Mouse (Mus musculus) retina, adult 2 months (tissue): ENCODE data around the gene Tnf.
A peak's percentile ranks its signal among the peaks of the same experiment; 100 is the strongest.

Experiments used
- DNase-seq: peaks from one replicate; pipeline ENCODE4 v3.0.0-alpha.2; 2012; ENCODE audit warnings: low read depth, low spot score

Tnf gene

DNA sequence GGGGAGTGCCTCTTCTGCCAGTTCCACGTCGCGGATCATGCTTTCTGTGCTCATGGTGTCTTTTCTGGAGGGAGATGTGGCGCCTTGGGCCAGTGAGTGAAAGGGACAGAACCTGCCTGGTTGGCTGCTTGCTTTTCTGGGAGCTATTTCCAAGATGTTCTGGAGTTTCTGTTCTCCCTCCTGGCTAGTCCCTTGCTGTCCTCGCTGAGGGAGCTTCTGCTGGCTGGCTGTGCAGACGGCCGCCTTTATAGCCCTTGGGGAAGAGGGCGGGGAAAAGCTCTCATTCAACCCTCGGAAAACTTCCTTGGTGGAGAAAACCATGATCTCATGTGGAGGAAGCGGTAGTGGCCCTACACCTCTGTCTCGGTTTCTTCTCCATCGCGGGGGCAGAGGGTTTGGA, at the start of gene Tnf:
Gene Tnf (minus strand): TSS at position 221 of the 400 bp plus-strand sequence.
- DNase-seq: no peak

DNA sequence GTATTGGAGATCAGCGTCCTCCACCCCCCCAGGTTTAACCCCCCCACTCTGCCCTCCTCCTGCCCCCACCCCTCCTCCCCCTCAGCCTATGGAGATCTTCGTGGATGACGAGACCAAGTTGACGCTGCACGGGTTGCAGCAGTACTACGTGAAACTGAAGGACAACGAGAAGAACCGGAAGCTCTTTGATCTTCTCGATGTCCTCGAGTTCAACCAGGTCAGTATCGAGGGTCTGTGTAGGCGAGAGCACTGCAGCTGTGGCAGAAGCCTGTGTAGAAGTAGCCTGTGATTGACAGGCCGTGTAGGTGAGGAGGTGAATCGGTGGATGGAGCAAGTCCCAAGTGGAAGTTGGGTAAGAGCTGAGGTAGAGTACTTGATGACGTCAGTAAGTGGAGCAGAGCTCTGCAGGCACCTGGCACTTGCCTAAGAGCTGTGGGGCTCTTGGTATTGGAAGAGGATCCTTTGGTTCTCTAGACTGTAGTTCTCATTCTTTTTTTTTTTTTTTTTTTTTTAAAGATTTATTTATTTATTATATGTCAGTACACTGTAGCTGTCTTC, 49.4 kb upstream of the Tnf start:
- no peak for DNase-seq

- no peak for DNase-seq
Observed at GRCm38 (mm10) chr17:35250348-35251120, 48.7 kb upstream of the Tnf start.

DNA sequence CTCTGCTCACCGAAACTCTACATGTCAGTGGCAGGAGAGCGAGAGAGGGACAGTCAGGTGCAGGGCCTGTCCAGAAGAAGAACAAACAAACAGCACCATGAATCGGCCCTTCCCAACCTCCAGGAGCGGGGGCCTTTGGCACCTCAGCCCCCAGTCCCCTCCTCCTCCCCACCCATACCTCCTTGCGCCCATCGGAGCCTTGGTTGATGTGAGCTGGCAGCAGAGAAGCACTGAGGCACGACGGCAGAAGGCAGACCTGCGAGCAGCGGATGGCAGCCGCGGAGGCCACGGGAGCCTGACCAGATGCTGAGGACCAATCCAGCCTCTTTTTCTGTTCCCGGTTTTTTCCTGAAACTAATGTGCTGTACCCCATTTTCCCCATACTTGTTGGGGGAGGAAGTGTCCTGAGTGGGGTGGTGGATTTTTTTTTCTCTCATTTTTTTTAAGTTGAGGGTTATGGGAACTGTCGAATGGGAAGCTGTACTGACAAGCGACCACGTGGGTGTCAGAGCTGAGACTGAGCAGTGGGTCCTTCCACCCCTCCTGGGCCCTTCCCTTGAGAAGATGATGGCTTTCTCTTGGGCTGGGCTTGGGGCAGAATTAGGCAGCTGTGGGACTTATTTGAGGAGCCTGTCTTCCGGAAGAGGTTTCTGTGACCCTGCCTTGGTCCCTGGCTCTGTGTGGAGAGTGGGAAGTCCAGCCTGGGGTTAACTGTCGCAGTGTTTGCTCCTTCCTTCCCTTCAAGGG, 47.8 kb upstream of the Tnf start:
- no peak for DNase-seq

GRCm38 (mm10) chr17:35248986-35249385, 47.2 kb upstream of the Tnf start:
- DNase-seq: no peak

- DNase-seq: no peak
Observed at GRCm38 (mm10) chr17:35247144-35247543, 45.3 kb upstream of the Tnf start.

DNA sequence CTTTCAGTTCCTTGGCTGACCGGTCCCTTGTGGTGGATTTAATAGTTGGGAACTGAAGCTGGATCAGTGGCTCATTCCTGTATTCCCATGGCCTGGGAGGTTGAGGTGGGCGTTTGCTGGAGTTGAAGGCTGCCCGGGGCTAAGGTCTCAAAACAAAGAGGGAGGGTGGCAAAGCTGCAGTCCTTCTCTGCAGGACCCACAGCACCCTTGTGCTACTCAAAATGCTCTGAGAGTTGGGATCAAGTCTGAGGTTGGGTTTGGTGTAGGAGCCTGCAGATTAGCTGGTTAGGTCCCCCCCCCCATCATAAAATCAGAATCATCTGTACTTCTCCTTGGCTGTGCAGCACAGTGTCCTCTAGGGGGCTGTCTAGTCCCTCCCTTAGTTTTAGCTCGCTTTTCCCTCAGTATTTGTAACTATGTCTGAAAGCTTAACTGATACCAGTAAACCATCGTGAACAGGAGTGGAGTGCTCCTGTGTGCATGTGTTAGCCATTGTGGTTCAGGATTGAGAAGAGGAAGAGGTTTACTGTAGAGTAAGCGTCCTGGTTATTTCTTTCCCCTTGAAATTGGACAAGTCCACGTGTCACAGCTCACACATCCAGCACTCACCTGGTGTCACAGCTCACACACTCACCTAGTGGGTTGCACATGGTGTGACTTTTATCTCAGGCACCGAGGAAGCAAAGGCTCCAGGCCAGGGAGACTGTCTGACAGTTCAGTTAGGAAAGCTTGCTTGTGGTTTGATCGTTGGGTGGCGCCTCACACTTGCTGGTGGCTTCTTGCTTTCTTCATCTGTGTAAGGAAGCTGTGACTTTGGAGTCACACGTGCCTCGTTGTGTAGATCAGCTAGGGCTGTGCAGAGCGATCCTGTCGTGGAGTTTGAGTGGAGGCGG, 44.2 kb upstream of the Tnf start:
- no peak for DNase-seq

DNA sequence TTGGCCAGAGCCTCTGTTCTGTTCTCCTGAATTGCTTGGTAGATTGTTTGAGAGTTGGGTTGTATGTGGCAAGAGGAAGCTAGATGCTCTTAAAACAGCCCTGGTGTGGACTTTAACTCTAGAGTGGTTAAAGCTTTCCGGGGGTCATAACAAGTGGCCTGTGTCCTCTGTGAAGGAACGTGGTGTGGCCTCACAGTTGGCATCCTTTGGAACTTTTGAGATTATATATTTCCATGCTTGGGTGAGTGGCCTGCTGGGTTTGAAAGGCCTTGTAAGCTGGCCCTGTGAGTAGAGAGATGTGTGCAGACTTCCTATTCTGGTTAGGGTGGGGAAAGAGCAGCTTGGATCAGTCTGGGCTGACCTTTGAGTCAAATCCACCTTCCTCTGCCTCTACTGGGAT, 43.2 kb upstream of the Tnf start:
- no peak for DNase-seq

- DNase-seq: no peak
Observed at GRCm38 (mm10) chr17:35243086-35243485, 41.3 kb upstream of the Tnf start.

DNA sequence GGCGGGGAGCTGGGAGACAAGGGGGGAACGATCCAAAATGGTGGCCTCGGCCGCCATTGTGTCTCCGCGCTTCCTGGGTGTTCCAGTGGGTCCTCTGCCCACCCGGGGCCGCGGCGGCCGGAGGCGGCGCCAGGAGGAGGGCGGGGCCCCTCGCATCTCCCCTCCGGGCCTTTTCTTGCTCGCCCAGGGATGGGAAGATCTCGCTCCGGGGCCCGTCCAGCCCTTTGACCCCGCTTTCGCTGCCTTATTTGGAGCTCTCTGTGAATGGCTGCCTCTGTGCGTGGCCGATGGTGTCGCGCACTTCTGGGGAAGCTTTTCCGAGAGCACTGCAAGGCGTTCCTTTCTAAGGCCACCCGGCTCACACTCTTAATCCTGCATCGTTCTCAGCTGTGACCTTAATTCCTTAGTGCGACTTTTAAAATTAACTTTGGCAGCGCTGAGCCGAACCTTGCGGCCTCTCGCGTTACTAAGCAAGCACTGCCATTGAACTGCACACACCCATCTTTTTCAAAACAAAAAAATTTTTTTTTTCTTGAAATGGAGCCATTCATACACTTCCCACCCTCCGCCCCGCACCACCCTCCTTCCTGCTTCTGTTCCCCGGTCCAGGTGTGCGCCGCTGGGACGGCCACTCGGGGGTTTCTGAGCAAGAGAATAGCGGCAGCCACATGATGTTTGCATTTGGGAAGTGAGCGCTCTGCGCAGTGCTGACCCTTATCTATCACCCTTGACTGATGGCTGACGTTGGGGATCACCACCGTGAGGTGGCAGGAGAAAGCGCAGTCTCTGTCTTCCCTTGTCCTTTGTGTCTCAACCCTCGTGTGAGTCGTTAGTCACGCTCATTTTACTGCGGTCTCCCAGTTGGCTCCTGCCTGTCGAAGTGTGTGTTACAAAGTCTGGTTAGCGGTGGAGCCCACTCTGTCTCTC, 40.5 kb upstream of the Tnf start:
- peak; percentile 72 for DNase-seq

- DNase-seq: peak; percentile 92
Observed at GRCm38 (mm10) chr17:35241305-35242014, 39.7 kb upstream of the Tnf start, which contains the start of gene Ddx39b. TSS of gene Ddx39b (plus strand) at chr17:35241746.

- DNase-seq: no peak
Observed at GRCm38 (mm10) chr17:35240384-35241304, 38.8 kb upstream of the Tnf start.

GRCm38 (mm10) chr17:35239700-35240099, 37.9 kb upstream of the Tnf start:
- no peak for DNase-seq

DNA sequence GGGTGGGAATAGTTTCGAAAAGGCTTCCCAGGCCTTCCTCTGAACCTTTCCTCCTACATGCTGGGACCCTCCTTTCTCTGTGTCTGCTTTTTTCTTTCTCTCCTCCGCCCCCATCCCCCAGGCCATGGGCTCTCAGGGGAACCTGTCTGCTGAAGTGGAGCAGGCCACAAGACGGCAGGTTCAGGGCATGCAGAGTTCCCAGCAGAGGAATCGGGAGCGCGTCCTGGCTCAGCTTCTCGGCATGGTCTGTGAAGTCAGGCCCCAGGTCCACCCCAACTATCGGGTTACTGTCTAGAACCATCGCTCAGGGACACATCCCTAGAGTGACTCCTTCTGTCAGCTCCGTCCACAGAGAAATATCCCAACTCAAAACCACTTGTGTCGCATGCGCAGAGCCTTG, 35.7 kb upstream of the Tnf start:
- no peak for DNase-seq

DNA sequence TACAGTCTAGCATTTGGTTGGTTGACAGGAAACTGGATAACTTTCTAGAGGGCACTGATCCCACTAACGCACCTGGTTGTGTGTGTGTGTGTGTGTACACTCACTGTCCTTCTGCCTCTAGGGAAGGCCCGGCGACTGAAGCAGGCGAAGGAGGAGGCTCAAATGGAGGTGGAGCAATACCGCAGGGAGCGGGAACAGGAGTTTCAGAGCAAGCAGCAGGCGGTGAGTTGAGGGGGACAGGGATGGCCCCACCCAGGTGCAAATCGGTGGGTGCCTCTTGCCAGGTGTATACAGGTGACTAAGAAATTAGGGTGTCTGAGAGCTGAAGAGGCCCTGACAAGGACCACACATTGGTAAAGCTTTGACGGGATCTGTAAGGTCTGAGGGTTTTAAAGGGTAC, 35.2 kb upstream of the Tnf start:
- DNase-seq: no peak

DNA sequence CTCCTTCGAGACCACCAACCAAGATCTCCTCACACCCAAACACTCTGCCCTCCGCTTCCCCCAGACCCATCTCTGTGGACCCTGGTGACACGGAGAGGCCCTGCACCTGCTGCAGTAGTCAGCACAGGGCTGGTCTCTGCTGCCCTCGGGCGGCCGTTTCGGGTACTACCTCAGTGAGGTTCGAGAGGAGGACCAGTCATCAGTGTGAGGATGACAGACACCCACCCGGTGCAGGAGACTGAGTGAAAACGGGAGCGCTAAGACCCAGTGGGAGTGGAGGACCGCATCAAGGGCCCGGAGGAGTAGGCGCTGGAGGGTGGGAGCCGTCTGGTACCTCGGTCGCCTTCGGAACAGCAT, 34.6 kb upstream of the Tnf start:
- DNase-seq: peak; percentile 71

DNA sequence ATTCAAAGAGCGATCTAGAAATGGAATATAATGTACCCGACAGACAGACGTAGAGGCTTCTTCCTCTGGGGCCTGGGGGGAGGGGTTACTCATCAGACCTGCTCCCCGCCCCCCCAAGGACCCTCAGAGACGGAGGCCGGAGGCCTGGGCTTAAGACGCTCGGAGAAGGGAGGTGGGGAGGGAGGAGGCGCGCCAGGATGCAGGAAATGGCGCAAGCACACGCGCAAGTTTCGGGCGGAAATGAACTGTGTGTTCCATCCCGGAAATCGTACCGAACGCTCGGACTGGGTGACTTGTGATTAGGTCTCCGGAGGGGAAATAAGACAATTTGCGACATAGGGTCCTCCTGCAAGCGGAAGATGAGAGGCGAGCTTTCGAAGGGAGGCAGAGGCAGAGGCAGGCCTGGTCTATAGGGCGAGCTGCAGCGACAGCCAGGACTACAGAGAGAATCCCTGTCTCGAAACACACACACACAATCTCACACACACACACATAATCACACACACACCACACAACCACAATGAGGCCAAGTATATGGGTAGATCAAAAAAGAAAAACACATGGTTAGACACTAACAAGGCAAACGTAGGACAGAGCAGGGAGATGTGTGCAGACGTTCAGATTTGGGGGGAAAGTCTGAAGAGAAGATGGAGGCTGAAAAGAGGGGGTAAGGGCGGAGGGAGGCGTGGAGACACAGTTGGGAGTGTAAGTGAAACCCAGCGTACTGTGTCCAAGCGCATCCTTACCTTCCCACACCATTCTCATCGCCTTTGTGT, 34.0 kb upstream of the Tnf start, which contains the start of gene Nfkbil1:
Gene Nfkbil1 (minus strand): TSS at position 179 of the 776 bp plus-strand sequence.
- peak; percentile 88 for DNase-seq

- no peak for DNase-seq
Observed at GRCm38 (mm10) chr17:35234903-35235302, 33.1 kb upstream of the Tnf start.
